Mouse (Mus musculus): ENCODE data around the gene Syt16. TPM values are rescaled to one million over a fixed set of nuclear protein-coding genes. Genes with fewer than 3 reads are reported as not detected.
A peak's percentile ranks its signal among the peaks of the same experiment; 100 is the strongest.

Syt16 gene
- polyA plus RNA-seq, 1 experiment from 2014 or later, result 17.0 TPM

DNA sequence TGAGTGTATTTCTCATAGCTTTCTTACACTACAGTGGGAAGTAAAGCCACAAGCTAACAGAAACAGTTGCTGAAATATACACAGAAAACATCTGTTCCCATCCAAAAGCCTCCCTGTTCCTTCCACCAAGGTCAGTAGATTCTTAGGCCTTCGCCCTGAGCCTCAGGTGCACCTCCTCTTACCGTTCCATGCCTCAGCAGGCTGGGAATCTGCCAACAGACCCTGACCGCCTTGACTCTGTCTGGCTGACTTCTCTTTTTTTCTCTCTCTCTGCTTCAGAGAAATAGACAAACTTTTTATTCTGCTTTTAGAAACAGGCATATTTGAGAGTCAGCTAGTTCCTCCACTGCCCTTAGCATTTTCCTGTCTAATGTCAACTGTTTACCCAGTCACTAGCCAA, 19.3 kb upstream of the Syt16 start:
- no peaks in the 10 kb centered on the region for H3K4me1 ChIP-seq
- no peaks in the 10 kb centered on the region for H3K27me3 ChIP-seq
- peaks cover 67% of the 10 kb centered on the region for H3K36me3 ChIP-seq
- no peak overlapping the region for H3K4me2 ChIP-seq (replicated peaks)
- no peaks in the 10 kb centered on the region for H3K9me3 ChIP-seq (replicated peaks)
- no peak overlapping the region for H3K27ac ChIP-seq
- 95% methylated on average over 3 of the region's 3 CpGs for WGBS
- H3K4me3 ChIP-seq, result no peak overlapping the region
- H3K9ac ChIP-seq, result no peak overlapping the region
- no peak for ATAC-seq (ENCODE audit: low FRiP score)

DNA sequence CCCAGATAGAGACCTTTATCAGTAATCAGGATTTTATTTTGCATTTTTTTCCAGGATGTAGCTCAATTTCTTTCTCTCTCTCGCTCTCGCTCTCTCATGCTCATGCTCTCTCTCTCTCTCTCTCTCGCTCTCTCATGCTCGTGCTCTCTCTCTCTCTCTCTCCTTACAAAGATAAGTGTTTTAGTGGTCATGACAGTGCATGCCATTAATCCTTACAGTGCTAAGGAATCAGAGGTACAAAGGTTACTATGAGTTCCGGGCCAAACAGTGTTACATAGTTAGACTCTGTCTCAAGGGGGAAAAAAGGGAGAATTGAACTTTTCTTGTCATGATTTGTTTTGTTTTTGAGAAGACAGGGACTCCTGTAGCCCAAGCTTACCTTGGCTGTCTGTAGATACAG, 17.8 kb upstream of the Syt16 start:
- H3K27ac ChIP-seq, result no peak overlapping the region
- H3K9ac ChIP-seq, result no peak overlapping the region
- H3K4me3 ChIP-seq, result no peak overlapping the region
- H3K9me3 ChIP-seq (replicated peaks), result no peaks in the 10 kb centered on the region
- ATAC-seq (ENCODE audit: low FRiP score), result no peak
- no peaks in the 10 kb centered on the region for H3K4me1 ChIP-seq
- WGBS, result 91% methylated on average over 5 of the region's 5 CpGs
- no peaks in the 10 kb centered on the region for H3K27me3 ChIP-seq
- H3K36me3 ChIP-seq, result peaks cover 69% of the 10 kb centered on the region
- H3K4me2 ChIP-seq (replicated peaks), result no peak overlapping the region

DNA sequence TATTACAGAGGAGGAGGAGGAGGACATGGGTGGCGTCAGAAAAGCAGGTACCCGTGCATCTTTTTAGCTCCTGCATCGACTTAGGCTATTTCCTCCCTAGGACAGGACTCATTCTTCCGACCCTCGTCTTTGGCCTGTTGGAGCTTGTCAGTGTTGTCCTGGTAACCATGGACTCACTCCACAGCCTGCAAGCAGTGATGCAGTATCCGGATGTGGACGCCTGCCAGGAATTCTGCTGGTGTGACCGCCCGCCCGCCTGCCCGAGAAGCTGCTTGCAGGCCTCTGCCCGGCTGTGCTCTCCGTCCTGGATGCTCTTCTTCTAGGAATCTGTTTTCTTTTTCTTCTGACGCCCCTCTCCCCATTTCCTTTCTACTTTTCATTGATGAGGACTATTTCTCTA, 14.9 kb upstream of the Syt16 start:
- peak; percentile 54 for ATAC-seq (ENCODE audit: low FRiP score)
- Histone ChIP-seq H3K4me2 (replicated peaks) (no peak overlapping the region), H3K4me3 (no peak overlapping the region), H3K27me3 (no peaks in the 10 kb centered on the region), H3K9ac (no peak overlapping the region), H3K4me1 (no peaks in the 10 kb centered on the region), H3K27ac (no peak overlapping the region), H3K9me3 (replicated peaks) (no peaks in the 10 kb centered on the region), H3K36me3 (peaks cover 66% of the 10 kb centered on the region)
- WGBS, result 71% methylated on average over 14 of the region's 14 CpGs

DNA sequence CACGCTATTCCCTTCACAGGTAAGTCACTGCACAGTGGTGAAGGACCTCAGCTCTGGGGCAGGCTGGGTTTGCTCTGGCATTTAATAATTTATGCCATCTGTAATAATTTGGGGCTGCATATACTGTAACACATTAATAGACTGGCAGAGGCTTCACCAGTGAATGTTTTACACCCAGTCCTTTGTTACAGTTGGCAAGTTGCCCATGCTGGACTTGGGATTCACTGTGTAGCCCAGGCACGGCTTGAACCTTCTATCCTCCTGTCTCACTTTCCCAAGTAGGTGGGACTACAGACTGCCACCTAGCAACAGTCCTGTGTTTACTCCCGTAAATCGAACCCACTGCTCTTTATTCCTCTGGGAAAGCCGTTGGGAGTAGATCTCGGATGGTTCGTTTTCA, 11.2 kb upstream of the Syt16 start:
- Histone ChIP-seq H3K27me3 (no peaks in the 10 kb centered on the region), H3K9ac (no peak overlapping the region), H3K4me3 (no peak overlapping the region), H3K36me3 (peaks cover 37% of the 10 kb centered on the region), H3K27ac (no peak overlapping the region), H3K9me3 (replicated peaks) (no peaks in the 10 kb centered on the region), H3K4me1 (no peaks in the 10 kb centered on the region), H3K4me2 (replicated peaks) (no peak overlapping the region)
- 86% methylated on average over 7 of the region's 7 CpGs for WGBS
- no peak for ATAC-seq (ENCODE audit: low FRiP score)

- WGBS, result 91% methylated on average over 4 of the region's 4 CpGs
Measured at GRCm38 (mm10) chr12:73988393-73989008, 9.0 kb upstream of the Syt16 start.

GRCm38 (mm10) chr12:73989594-73989993, 7.9 kb upstream of the Syt16 start:
- H3K27me3 ChIP-seq, result no peaks in the 10 kb centered on the region

More at GRCm38 (mm10) chr12:73988393-73989008, 9.0 kb upstream of the Syt16 start:
- Histone ChIP-seq H3K27ac (no peak overlapping the region), H3K27me3 (no peaks in the 10 kb centered on the region), H3K36me3 (peaks cover 26% of the 10 kb centered on the region), H3K4me1 (no peaks in the 10 kb centered on the region), H3K9ac (no peak overlapping the region), H3K4me2 (replicated peaks) (no peak overlapping the region), H3K4me3 (no peak overlapping the region), H3K9me3 (replicated peaks) (no peaks in the 10 kb centered on the region)
- ATAC-seq (ENCODE audit: low FRiP score), result no peak

GRCm38 (mm10) chr12:73996906-73997296, 560 bp upstream of the Syt16 start:
- peak overlapping the region; percentile 57; the same call in 1 of the 2 replicates for H3K4me3 ChIP-seq
- H3K27me3 ChIP-seq, result peaks cover 20% of the 10 kb centered on the region
- peak overlapping the region; percentile 37; the same call in 1 of the 2 replicates for H3K27ac ChIP-seq
- no peaks in the 10 kb centered on the region for H3K9me3 ChIP-seq (replicated peaks)
- ATAC-seq (ENCODE audit: low FRiP score), result peak; percentile 18; the same call in 1 of the 2 replicates
- WGBS, result 55% methylated on average over 12 of the region's 12 CpGs
- H3K4me1 ChIP-seq, result peaks cover 10% of the 10 kb centered on the region; the same call in 1 of the 2 replicates
- no peaks in the 10 kb centered on the region for H3K36me3 ChIP-seq
- peak overlapping the region; percentile 76 for H3K9ac ChIP-seq
- H3K4me2 ChIP-seq (replicated peaks), result peak overlapping the region; percentile 82

More at GRCm38 (mm10) chr12:73989594-73989993, 7.9 kb upstream of the Syt16 start:
- Histone ChIP-seq H3K9me3 (replicated peaks) (no peaks in the 10 kb centered on the region), H3K4me1 (no peaks in the 10 kb centered on the region), H3K27ac (no peak overlapping the region), H3K4me3 (no peak overlapping the region), H3K4me2 (replicated peaks) (no peak overlapping the region), H3K9ac (no peak overlapping the region), H3K36me3 (peaks cover 18% of the 10 kb centered on the region)
- ATAC-seq (ENCODE audit: low FRiP score), result no peak

GRCm38 (mm10) chr12:73998128-73998456, 631 bp downstream of the Syt16 start:
- Histone ChIP-seq H3K4me2 (replicated peaks) (peak overlapping the region; percentile 82), H3K4me1 (peaks cover 10% of the 10 kb centered on the region; the same call in 1 of the 2 replicates), H3K27ac (no peak overlapping the region), H3K4me3 (peak overlapping the region; percentile 57), H3K9ac (peak overlapping the region; percentile 76), H3K9me3 (replicated peaks) (no peaks in the 10 kb centered on the region), H3K36me3 (no peaks in the 10 kb centered on the region), H3K27me3 (peaks cover 20% of the 10 kb centered on the region)
- ATAC-seq (ENCODE audit: low FRiP score), result no peak; the same call in 1 of the 2 replicates
- 21% methylated on average over 5 of the region's 5 CpGs for WGBS

- Histone ChIP-seq H3K9me3 (replicated peaks) (no peaks in the 10 kb centered on the region), H3K9ac (no peak overlapping the region), H3K27ac (no peak overlapping the region), H3K36me3 (no peaks in the 10 kb centered on the region), H3K4me1 (peaks cover 8% of the 10 kb centered on the region; the same call in 1 of the 2 replicates), H3K4me2 (replicated peaks) (no peak overlapping the region), H3K27me3 (peaks cover 13% of the 10 kb centered on the region), H3K4me3 (no peak overlapping the region)
- 88% methylated on average over 9 of the region's 9 CpGs for WGBS
- no peak for ATAC-seq (ENCODE audit: low FRiP score)
Measured at GRCm38 (mm10) chr12:74002449-74002848, 5.0 kb downstream of the Syt16 start.

DNA sequence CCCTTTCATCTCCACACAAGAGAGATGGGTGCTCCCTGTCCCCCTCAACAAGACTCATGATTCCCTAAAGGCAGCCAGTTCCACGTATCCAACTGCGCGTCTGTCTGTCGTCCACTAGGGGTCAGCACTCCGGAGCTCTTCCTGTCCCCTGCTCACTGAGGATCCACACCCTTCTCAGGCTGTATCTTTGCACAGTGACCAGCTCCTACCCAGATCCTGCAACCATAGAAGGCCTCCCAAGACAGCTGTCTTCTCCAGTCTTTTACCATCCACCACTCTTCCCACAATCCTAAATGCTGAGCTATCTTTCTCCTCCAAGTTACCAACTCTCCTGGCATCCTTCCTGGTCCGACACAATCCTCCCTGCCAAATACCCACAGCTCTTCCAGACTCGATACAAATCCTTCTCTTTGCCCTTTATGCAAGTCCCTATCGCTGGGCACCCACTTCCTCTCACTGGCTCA, 12.0 kb downstream of the Syt16 start:
- H3K36me3 ChIP-seq, result no peaks in the 10 kb centered on the region
- no peaks in the 10 kb centered on the region for H3K9me3 ChIP-seq (replicated peaks)
- no peak for ATAC-seq (ENCODE audit: low FRiP score)
- WGBS, result 27% methylated on average over 8 of the region's 8 CpGs
- no peak overlapping the region for H3K27ac ChIP-seq
- H3K4me1 ChIP-seq, result peaks cover 4% of the 10 kb centered on the region; the same call in 1 of the 2 replicates
- H3K27me3 ChIP-seq, result no peaks in the 10 kb centered on the region
- H3K9ac ChIP-seq, result no peak overlapping the region
- no peak overlapping the region for H3K4me3 ChIP-seq
- no peak overlapping the region for H3K4me2 ChIP-seq (replicated peaks)

DNA sequence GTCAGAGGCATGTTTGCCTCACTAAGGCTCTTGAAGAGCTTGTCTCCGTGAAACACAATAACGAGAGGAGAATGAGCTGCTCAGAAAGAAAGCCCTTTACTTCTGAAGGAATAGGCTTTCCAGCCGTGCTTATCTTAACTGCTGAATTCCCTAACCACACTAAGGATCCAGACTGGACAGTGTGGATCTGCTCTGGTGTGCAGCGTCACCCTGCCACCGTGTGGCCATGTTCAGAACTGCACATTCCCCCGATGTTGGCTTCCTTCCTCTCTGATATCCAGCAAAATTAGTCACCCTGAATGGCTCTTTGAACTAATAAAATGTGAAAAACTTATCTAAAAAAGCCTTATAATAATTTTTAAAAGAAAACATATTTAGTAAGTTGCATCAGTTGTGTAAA, 16.3 kb downstream of the Syt16 start:
- 2% methylated on average over 6 of the region's 6 CpGs for WGBS

GRCm38 (mm10) chr12:74014739-74015270, 17.3 kb downstream of the Syt16 start:
- Histone ChIP-seq H3K27ac (no peak overlapping the region), H3K9me3 (replicated peaks) (no peaks in the 10 kb centered on the region), H3K4me2 (replicated peaks) (no peak overlapping the region), H3K9ac (no peak overlapping the region), H3K27me3 (peaks cover 4% of the 10 kb centered on the region; the same call in 1 of the 2 replicates), H3K4me3 (no peak overlapping the region), H3K4me1 (peaks cover 4% of the 10 kb centered on the region; the same call in 1 of the 2 replicates), H3K36me3 (no peaks in the 10 kb centered on the region)
- no peak for ATAC-seq (ENCODE audit: low FRiP score)
- 58% methylated on average over 7 of the region's 7 CpGs for WGBS

More for the DNA sequence above, 16.3 kb downstream of the Syt16 start:
- no peak overlapping the region for H3K4me3 ChIP-seq
- H3K27me3 ChIP-seq, result peaks cover 4% of the 10 kb centered on the region; the same call in 1 of the 2 replicates
- H3K9ac ChIP-seq, result no peak overlapping the region
- no peak overlapping the region for H3K27ac ChIP-seq
- peaks cover 4% of the 10 kb centered on the region; the same call in 1 of the 2 replicates for H3K4me1 ChIP-seq
- peak overlapping the region; percentile 25; the same call in 1 of the 2 replicates for H3K4me2 ChIP-seq (replicated peaks)
- H3K36me3 ChIP-seq, result no peaks in the 10 kb centered on the region
- ATAC-seq (ENCODE audit: low FRiP score), result peak; percentile 61
- H3K9me3 ChIP-seq (replicated peaks), result no peaks in the 10 kb centered on the region

DNA sequence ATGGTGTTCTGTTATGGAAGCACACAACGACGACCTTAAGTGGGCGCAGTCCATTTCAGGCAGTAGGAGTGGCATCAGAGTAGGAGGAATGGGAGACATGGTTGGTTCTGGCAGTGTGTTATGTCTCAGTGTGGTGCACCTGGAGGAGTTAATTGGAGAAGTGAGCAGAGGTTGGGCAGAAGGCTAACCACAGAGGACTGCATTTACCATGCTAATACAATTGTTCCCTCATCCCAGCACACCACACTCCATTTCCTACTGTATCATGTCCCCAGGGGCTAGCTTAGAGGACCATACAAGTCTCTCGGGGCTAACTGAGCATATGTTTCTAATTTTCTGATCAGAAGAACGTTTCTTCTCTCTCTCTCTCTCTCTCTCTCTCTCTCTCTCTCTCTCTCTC, 18.0 kb downstream of the Syt16 start:
- Histone ChIP-seq H3K27ac (no peak overlapping the region), H3K36me3 (no peaks in the 10 kb centered on the region), H3K9ac (no peak overlapping the region), H3K9me3 (replicated peaks) (no peaks in the 10 kb centered on the region), H3K4me1 (peaks cover 4% of the 10 kb centered on the region; the same call in 1 of the 2 replicates), H3K27me3 (peaks cover 4% of the 10 kb centered on the region; the same call in 1 of the 2 replicates), H3K4me2 (replicated peaks) (no peak overlapping the region), H3K4me3 (no peak overlapping the region)
- 75% methylated on average over 5 of the region's 5 CpGs for WGBS
- ATAC-seq (ENCODE audit: low FRiP score), result no peak
